Mouse (Mus musculus): ENCODE measurements around the gene Tcp11l2.
A peak's percentile ranks its signal among the peaks of the same experiment; 100 is the strongest.

GRCm38 (mm10) chr10:84576395-84577070, at the start of gene Tcp11l2:
- 0 out of 2 replicates have a peak, but pooled peaks have one; percentile 28 for TF ChIP-seq CTCF (IDR thresholded peaks at IDR 0.05; ENCODE audit: low read depth)
- TF ChIP-seq EP300 (IDR thresholded peaks at IDR 0.05; ENCODE audit: low read depth) = peak; percentile 37; the same call in 1 of the 2 replicates
